Mouse (Mus musculus) limb, embryonic 14.5 days (tissue): ENCODE measurements at regions not wholly inside any gene's neighbourhood (a gene's known extent, or its start where the extent isn't known, plus 50 kb on each side); places are given as distances from the start of the nearest gene placed in this dataset.

Experiments used
- ATAC-seq: fragments of 200-750 bp; cut with Nextera tagmentation; 2 replicates; pipeline ENCODE4 v1.8.0; 2017; ENCODE audit warnings: low read depth, moderate number of reproducible peaks, moderate TSS enrichment; ENCODE audit not compliant: low FRiP score
- DNase-seq: peaks from one replicate; pipeline ENCODE4 v3.0.0-alpha.2; 2015; ENCODE audit warnings: low spot score
- H3K27ac ChIP-seq: fragments of 300-500 bp; sonication (generic); replicated peaks from 2 replicates; pipeline ENCODE4 v1.5.1; 2014; ENCODE audit warnings: low read depth, mild to moderate bottlenecking, low read length, moderate library complexity, mixed read lengths
- H3K27me3 ChIP-seq: fragments of 300-500 bp; sonication (generic); 2 replicates; pipeline ENCODE4 v1.6.1; 2014; ENCODE audit warnings: low read length, mixed read lengths; ENCODE audit not compliant: control insufficient read depth, insufficient read depth
- H3K36me3 ChIP-seq: fragments of 300-500 bp; sonication (generic); 2 replicates; pipeline ENCODE4 v1.6.1; 2014; ENCODE audit warnings: mild to moderate bottlenecking, low read length, moderate library complexity, mixed read lengths; ENCODE audit not compliant: control insufficient read depth, insufficient read depth
- H3K4me1 ChIP-seq: fragments of 300-500 bp; sonication (generic); 2 replicates; pipeline ENCODE4 v1.6.1; 2014; ENCODE audit warnings: antibody characterized with exemption, low read length, mixed read lengths; ENCODE audit not compliant: control insufficient read depth, insufficient read depth
- H3K4me2 ChIP-seq: fragments of 300-500 bp; sonication (generic); replicated peaks from 2 replicates; pipeline ENCODE4 v1.6.1; 2014; ENCODE audit warnings: low read depth, mild to moderate bottlenecking, low read length, moderate library complexity; ENCODE audit not compliant: severe bottlenecking
- H3K4me3 ChIP-seq: fragments of 300-500 bp; sonication (generic); replicated peaks from 2 replicates; pipeline ENCODE4 v1.5.1; 2014; ENCODE audit warnings: low read length
- H3K9ac ChIP-seq: fragments of 300-500 bp; sonication (generic); 2 replicates; pipeline ENCODE4 v1.6.1; 2014; ENCODE audit warnings: mild to moderate bottlenecking, low read depth, low read length, moderate library complexity; ENCODE audit not compliant: severe bottlenecking
- H3K9me3 ChIP-seq: fragments of 300-500 bp; sonication (generic); 2 replicates; pipeline ENCODE4 v1.6.1; 2016; ENCODE audit warnings: low read length; ENCODE audit not compliant: control insufficient read depth
- POLR2A ChIP-seq: fragments of 200-500 bp; IDR thresholded peaks from 2 replicates; pipeline ENCODE4 v1.8.0; 2012; ENCODE audit warnings: inconsistent platforms, mild to moderate bottlenecking, moderate library complexity, borderline replicate concordance; ENCODE audit not compliant: insufficient read depth, insufficient read length; ENCODE audit errors: extremely low read depth
- WGBS: fragments of 180-500 bp; shearing (Covaris S2); extraction: QIAGEN DNeasy Blood & Tissue Kit; methylation state at CpG from one replicate; pipeline ENCODE4 v1.1.7; 2014; 5-methylcytosine and 5-hydroxymethylcytosine counted together

DNA sequence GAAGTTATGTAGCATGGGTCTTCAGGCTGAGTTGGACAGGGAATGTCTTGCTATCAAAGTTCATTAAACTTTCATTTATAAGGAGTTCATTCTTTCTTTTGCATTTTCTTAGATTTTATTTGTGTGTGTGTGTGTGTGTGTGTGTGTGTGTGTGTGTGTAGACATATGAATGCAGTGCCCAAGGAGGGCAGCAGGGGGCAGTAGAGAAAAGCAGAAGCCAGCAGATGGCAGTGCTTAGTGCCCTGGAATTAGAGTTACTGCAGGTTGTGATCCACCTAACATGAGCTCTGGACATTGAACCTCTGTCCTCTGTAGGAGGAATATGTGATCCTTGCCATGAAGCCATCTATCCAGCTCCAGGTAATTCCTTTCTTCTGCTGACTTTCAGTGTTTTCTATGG, 501.2 kb downstream of the Dok5 start:
- H3K27me3 ChIP-seq = no peaks in the 10 kb centered on the region
- no peak overlapping the region for H3K4me2 ChIP-seq
- H3K27ac ChIP-seq = no peak overlapping the region
- DNase-seq (no peak), ATAC-seq (no peak)
- no peak overlapping the region for H3K9ac ChIP-seq
- TF ChIP-seq POLR2A = no peak
- H3K36me3 ChIP-seq = no peaks in the 10 kb centered on the region
- H3K4me3 ChIP-seq = no peak overlapping the region
- no peaks in the 10 kb centered on the region for H3K9me3 ChIP-seq
- no peaks in the 10 kb centered on the region for H3K4me1 ChIP-seq

DNA sequence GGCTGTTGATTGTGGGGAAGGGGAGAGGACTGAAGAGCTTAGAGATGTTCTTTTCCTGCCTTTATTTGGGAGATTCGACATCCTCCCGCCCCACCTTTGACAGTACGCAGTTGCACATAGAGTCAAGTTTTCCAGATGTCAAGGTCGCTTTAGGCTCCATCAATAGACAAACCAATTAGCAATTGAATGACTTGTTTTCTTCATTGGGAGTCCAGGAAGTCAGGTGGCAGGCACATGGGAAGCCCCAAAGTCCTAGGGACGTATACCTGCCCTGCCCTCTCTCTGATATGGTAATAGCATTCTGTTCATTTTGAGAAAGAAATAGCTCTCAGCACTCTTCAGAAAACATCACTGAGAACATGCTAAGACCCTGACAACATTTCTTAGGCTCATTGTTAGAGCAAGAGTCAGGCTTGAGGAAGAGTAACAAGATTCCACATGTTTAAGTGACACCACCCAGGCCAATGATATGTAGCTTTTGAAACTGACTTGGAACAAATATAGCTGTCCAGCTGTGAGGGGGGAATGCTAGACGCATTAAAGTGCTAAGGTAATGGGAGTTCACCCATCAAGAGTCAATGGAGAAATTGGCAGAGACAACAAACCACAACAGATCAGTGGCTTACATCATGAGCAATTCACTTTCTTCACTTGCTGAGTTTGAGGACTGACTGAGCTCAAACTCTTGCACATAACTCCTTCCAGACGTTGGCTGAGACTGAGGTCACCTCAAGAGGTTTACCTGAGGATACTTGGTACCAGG, 499.9 kb downstream of the Dok5 start:
- no peaks in the 10 kb centered on the region for H3K36me3 ChIP-seq
- H3K9ac ChIP-seq = no peak overlapping the region
- H3K4me1 ChIP-seq = no peaks in the 10 kb centered on the region
- no peak for TF ChIP-seq POLR2A
- no peak overlapping the region for H3K4me2 ChIP-seq
- no peak overlapping the region for H3K4me3 ChIP-seq
- H3K27ac ChIP-seq = no peak overlapping the region
- no peak for ATAC-seq
- no peaks in the 10 kb centered on the region for H3K9me3 ChIP-seq
- 78% methylated on average over 7 of the region's 7 CpGs for WGBS
- H3K27me3 ChIP-seq = no peaks in the 10 kb centered on the region
- no peak for DNase-seq

DNA sequence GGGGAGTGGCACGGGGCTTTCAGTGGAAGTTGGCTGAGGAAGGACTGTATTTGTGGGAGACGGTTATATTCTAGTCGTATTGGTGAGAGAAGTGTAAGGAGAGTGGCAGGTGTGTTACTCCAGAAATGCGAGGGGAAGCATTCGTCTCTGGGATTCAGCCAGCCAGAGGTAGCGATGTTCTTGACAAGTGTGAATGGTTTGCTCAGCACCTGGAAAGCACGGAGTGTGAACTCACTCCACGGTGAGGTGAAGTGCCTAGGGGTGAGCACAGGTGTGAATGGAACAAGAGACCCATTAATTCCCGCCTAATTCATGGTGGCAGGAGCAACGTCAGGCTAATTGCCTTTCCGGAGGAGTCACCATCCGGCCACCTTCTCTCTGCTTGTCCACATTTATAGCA, 498.9 kb downstream of the Dok5 start:
- H3K4me1 ChIP-seq = no peaks in the 10 kb centered on the region
- ATAC-seq = no peak
- DNase-seq = no peak
- H3K4me2 ChIP-seq = no peak overlapping the region
- H3K4me3 ChIP-seq = no peak overlapping the region
- H3K36me3 ChIP-seq = no peaks in the 10 kb centered on the region
- H3K9ac ChIP-seq = no peak overlapping the region
- 49% methylated on average over 12 of the region's 12 CpGs for WGBS
- no peaks in the 10 kb centered on the region for H3K9me3 ChIP-seq
- no peak for TF ChIP-seq POLR2A
- H3K27me3 ChIP-seq = no peaks in the 10 kb centered on the region
- H3K27ac ChIP-seq = no peak overlapping the region

DNA sequence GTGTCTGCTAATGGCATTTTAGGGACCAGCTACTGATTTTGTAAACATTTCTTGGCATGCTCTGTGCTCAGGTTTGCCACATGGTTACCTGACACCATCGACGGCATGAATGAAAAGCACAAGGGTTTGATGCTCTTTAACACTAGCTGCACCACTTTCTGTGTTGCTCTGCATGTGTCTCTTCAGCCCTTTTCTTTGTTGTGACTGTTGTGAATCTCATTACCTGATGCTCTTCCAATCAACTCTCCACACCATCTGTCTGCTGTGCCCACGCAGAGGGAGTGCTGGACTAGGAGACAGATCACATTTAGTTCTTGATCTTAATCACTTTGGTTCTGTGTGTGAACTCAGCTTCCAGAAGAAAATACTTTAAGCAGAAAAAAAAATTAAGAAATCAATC, 496.6 kb downstream of the Dok5 start:
- H3K4me1 ChIP-seq = no peaks in the 10 kb centered on the region
- H3K4me3 ChIP-seq = no peak overlapping the region
- H3K27me3 ChIP-seq = no peaks in the 10 kb centered on the region
- H3K4me2 ChIP-seq = no peak overlapping the region
- H3K36me3 ChIP-seq = no peaks in the 10 kb centered on the region
- TF ChIP-seq POLR2A = no peak
- H3K9me3 ChIP-seq = no peaks in the 10 kb centered on the region
- H3K27ac ChIP-seq = no peak overlapping the region
- no peak for DNase-seq
- WGBS = 56% methylated on average over 3 of the region's 3 CpGs
- no peak overlapping the region for H3K9ac ChIP-seq
- ATAC-seq = no peak

DNA sequence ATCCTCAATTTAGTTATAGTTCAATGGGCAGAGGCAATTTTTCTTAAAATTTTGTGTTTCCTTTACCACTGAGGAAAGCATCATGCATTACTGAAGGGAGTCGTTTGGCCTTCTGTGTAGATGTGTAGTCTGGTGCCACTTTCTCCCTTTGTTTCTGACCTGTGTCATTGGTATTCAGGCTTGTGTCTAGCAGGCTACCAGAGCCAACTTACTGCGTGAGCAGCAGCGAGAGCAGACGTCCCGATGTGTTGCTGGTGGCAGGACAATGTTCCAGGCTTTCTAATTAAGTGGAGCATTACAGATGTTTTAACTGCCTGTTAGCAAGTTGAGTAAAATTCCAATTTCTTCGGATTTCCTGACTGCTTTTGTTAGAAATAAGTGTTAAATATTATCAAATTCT, 482.2 kb downstream of the Dok5 start:
- H3K4me1 ChIP-seq = no peaks in the 10 kb centered on the region
- 49% methylated on average over 6 of the region's 6 CpGs for WGBS

More for the DNA sequence above, 482.2 kb downstream of the Dok5 start:
- no peaks in the 10 kb centered on the region for H3K9me3 ChIP-seq
- no peak overlapping the region for H3K9ac ChIP-seq
- no peak overlapping the region for H3K4me3 ChIP-seq
- DNase-seq (no peak), ATAC-seq (no peak)
- no peaks in the 10 kb centered on the region for H3K27me3 ChIP-seq
- no peak overlapping the region for H3K4me2 ChIP-seq
- TF ChIP-seq POLR2A = no peak
- no peaks in the 10 kb centered on the region for H3K36me3 ChIP-seq
- no peak overlapping the region for H3K27ac ChIP-seq
